Mouse (Mus musculus) ES-Bruce4 (cell line): ENCODE data around the gene Cars2. TPM values are rescaled to one million over a fixed set of nuclear protein-coding genes. Genes with fewer than 3 reads are reported as not detected.
"Not testable (repeated sequence)": the region's sequence is repeated elsewhere in the genome, so short reads cannot be mapped to it uniquely, and the experiment has no call there.

ENCODE experiments used
- H3K27ac ChIP-seq: 2 replicates; pipeline ENCODE4 v1.5.1; 2012; ENCODE audit warnings: low read length, inconsistent platforms; ENCODE audit not compliant: insufficient read depth
- H3K27me3 ChIP-seq: 2 replicates; pipeline ENCODE4 v1.6.1; 2012; ENCODE audit warnings: mild to moderate bottlenecking, low read length, inconsistent platforms; ENCODE audit not compliant: control insufficient read depth, poor library complexity, insufficient read depth, severe bottlenecking
- H3K36me3 ChIP-seq: 2 replicates; pipeline ENCODE4 v1.6.1; 2012; ENCODE audit warnings: inconsistent platforms, mild to moderate bottlenecking, low read length, moderate library complexity; ENCODE audit not compliant: control insufficient read depth, poor library complexity, insufficient read depth, severe bottlenecking
- H3K4me1 ChIP-seq: one replicate; pipeline ENCODE4 v1.8.1; 2011; ENCODE audit warnings: low read length; ENCODE audit not compliant: control insufficient read depth, insufficient read depth
- H3K4me3 ChIP-seq: 2 replicates; pipeline ENCODE4 v1.5.1; 2011; ENCODE audit warnings: low read depth, mild to moderate bottlenecking, low read length
- H3K9ac ChIP-seq: 2 replicates; pipeline ENCODE4 v1.6.1; 2012; ENCODE audit warnings: low read depth, mild to moderate bottlenecking, inconsistent platforms; ENCODE audit not compliant: poor library complexity, severe bottlenecking
- H3K9me3 ChIP-seq: replicated peaks from 2 replicates; pipeline ENCODE4 v1.6.1; 2012; ENCODE audit warnings: mild to moderate bottlenecking, low read length, inconsistent platforms; ENCODE audit not compliant: control insufficient read depth, poor library complexity, insufficient read depth, severe bottlenecking
- CTCF ChIP-seq: IDR thresholded peaks from one replicate; pipeline ENCODE4 v1.8.1; 2011; ENCODE audit warnings: low read depth, low read length
- EP300 ChIP-seq: IDR thresholded peaks from 2 replicates; pipeline ENCODE4 v1.6.1; 2011; ENCODE audit warnings: low read depth, low read length; ENCODE audit not compliant: insufficient read depth
- POLR2A ChIP-seq: IDR thresholded peaks from one replicate; pipeline ENCODE4 v1.8.1; 2011; ENCODE audit warnings: low read length; ENCODE audit not compliant: insufficient read depth
- polyA plus RNA-seq: library from polyadenylated mRNA; stranded (reverse); fragments of >200 nt; gene quantifications from 2 replicates; pipeline ENCODE4 v1.2.4, GENCODE M21; 2011; ENCODE audit warnings: low read depth; ENCODE audit not compliant: missing spikeins, insufficient read depth, insufficient read length

Gene Cars2
- polyA plus RNA-seq, 1 experiment, result 19.9 TPM

DNA sequence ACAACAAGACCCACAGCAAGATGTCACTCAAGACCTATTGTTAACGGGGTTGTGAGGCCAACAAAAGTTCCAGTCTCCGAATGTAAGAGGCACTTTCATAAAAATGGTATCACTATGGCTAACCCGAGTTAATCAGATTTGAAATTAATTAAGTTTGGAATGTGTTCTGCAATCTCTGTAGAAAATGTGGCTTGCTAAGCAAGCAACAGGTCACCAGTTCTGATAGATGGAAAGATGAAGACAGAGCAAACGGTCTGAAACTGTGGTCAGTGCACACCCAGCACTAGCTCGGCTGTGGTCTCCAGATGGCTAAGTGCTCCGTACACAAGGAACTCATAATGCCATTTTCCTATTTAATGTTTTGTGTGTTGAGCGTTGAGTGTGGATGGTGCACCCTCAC lies 79.9 kb downstream of the Cars2 start:
- H3K9ac ChIP-seq, result no peak overlapping the region
- H3K4me1 ChIP-seq, result no peaks in the 10 kb centered on the region
- TF ChIP-seq EP300, result no peak
- no peak for TF ChIP-seq POLR2A
- TF ChIP-seq CTCF, result no peak
- no peak overlapping the region for H3K4me3 ChIP-seq
- no peaks in the 10 kb centered on the region for H3K9me3 ChIP-seq
- H3K27ac ChIP-seq, result no peak overlapping the region
- H3K27me3 ChIP-seq, result no peaks in the 10 kb centered on the region
- H3K36me3 ChIP-seq, result no peaks in the 10 kb centered on the region

- no peaks in the 10 kb centered on the region for H3K4me1 ChIP-seq
Observed at GRCm38 (mm10) chr8:11469095-11469494, 81.5 kb downstream of the Cars2 start.

GRCm38 (mm10) chr8:11466528-11466927 lies 84.1 kb downstream of the Cars2 start:
- H3K27me3 ChIP-seq, H3K4me1 ChIP-seq, H3K9me3 ChIP-seq, H3K4me3 ChIP-seq, H3K27ac ChIP-seq, H3K36me3 ChIP-seq, H3K9ac ChIP-seq: not testable (repeated sequence)

More at GRCm38 (mm10) chr8:11469095-11469494, 81.5 kb downstream of the Cars2 start:
- H3K27me3 ChIP-seq, result no peaks in the 10 kb centered on the region
- no peaks in the 10 kb centered on the region for H3K9me3 ChIP-seq
- no peaks in the 10 kb centered on the region for H3K36me3 ChIP-seq
- no peak overlapping the region for H3K4me3 ChIP-seq
- TF ChIP-seq POLR2A (no peak), CTCF (peak; percentile 73)
- no peak overlapping the region for H3K9ac ChIP-seq
- no peak overlapping the region for H3K27ac ChIP-seq

GRCm38 (mm10) chr8:11465619-11466018 lies 85.0 kb downstream of the Cars2 start:
- Histone ChIP-seq H3K9me3 (no peaks in the 10 kb centered on the region), H3K27me3 (no peaks in the 10 kb centered on the region), H3K27ac (no peak overlapping the region), H3K4me3 (no peak overlapping the region), H3K9ac (no peak overlapping the region), H3K36me3 (no peaks in the 10 kb centered on the region), H3K4me1 (no peaks in the 10 kb centered on the region)
- TF ChIP-seq CTCF (no peak), POLR2A (no peak), EP300 (no peak)

DNA sequence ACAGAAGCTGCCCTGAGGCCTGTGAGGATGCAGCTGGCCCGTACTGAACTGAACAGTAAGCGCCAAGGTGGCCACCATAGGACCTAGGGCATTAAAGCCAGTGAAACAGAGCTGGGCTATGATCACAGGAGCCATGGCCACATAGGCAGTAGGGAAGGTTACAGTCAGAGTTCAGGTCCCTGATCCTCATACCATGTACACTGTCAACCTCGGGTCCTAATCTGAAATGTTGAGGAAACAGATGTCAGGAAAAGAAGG lies 85.9 kb downstream of the Cars2 start:
- TF ChIP-seq POLR2A (no peak), EP300 (no peak), CTCF (no peak)

More for the DNA sequence above, 85.9 kb downstream of the Cars2 start:
- H3K27me3 ChIP-seq, result no peaks in the 10 kb centered on the region
- H3K4me3 ChIP-seq, result no peak overlapping the region
- H3K9me3 ChIP-seq, result no peaks in the 10 kb centered on the region
- H3K4me1 ChIP-seq, result no peaks in the 10 kb centered on the region
- H3K27ac ChIP-seq, result no peak overlapping the region
- H3K36me3 ChIP-seq, result no peaks in the 10 kb centered on the region
- H3K9ac ChIP-seq, result no peak overlapping the region

Other genes starting within 250 kb of the Cars2 start
- 30.3 and 31.7 TPM in 2 replicates for gene Col4a2, start 238.0 kb downstream of the Cars2 start, polyA plus RNA-seq
- 56.3 TPM in 2 replicates for gene Col4a1, start 238.0 kb downstream of the Cars2 start, polyA plus RNA-seq
- 1.4 and 1.6 TPM in 2 replicates for gene Rab20, start 72.1 kb downstream of the Cars2 start, polyA plus RNA-seq
- gene Naxd, start 53.3 kb downstream of the Cars2 start, polyA plus RNA-seq, result 34.7 and 35.5 TPM in 2 replicates
- gene Ing1, start 4.8 kb upstream of the Cars2 start, polyA plus RNA-seq, result 58.2 and 59.1 TPM in 2 replicates
- gene Ankrd10, start 85.0 kb upstream of the Cars2 start, polyA plus RNA-seq, result 101 and 104 TPM in 2 replicates
- gene 1700016D06Rik, start 150.3 kb upstream of the Cars2 start, polyA plus RNA-seq, result not detected in 2 replicates
- 38.5 and 38.7 TPM in 2 replicates for gene Arhgef7, start 176.9 kb upstream of the Cars2 start, polyA plus RNA-seq